Mouse (Mus musculus) c-Kit-positive CD71-positive TER-119-negative erythroid progenitor cells, embryonic 14.5 days (primary cell): ENCODE measurements around the gene Samd4b.

Experiments
- DNase-seq: peaks from one replicate; pipeline ENCODE4 v3.0.0-alpha.2; 2013; ENCODE audit warnings: low read depth

Gene Samd4b

DNA sequence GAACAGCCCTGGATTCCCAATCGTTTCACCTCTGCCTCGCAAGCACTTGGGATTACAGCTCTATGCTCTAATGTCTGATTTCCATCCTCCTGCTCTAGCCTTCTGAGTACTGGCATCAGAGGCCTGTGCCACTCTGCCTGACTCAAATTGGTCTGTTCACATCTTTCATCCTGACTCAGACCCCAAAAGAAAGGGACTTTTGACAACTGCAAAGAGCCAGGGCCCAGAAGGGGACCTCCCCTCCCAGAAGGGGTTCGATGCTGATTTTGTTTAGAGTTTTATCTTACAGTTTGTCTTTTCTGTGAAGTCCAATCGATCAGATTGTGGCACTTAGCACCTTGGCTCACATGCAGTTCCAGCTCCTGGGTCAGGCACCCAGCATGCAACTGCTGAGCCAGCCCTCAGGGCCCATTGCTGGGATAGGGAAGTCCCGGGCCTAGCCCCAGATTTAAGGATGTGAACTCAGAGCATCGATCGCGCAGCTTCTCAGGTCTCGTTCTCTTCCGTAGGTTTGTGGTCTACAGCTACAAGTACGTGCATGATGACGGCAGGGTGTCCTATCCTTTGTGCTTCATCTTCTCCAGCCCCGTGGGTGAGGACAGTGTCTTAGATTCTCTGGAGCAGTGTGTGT is 153.5 kb downstream of the Samd4b start:
- DNase-seq: no peak

GRCm38 (mm10) chr7:28442688-28443087 is 155.3 kb downstream of the Samd4b start:
- no peak for DNase-seq

DNA sequence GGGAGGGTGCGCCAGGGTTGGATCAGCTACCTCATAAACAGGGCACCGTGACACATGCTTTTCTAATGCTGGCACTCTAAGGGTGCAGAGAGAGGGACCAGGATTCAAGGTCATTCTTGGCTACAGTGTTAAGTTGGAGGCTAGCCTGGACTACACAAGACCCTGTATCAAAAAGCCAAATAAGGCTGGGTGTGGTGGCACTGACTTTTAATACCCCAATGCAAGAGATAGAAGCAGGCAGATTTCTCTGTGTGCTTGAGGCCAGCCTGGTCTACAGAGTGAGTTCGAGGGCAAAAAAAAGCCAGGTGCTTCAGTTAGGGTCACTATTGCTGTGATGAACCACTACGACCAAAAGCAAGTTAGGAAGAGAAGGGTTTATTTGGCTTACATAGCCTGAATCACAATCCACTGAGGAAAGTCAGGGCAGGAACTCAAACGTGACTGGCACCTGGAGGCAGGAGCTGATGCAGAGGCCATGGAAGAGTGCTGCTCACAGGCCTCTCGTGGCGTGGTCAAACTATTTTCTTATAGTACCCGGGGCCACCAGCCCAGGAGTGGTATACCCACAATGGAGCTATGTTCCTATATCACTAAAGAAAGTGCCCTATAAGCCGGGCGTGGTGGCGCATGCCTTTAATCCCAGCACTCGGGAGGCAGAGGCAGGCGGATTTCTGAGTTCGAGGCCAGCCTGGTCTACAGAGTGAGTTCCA is 156.0 kb downstream of the Samd4b start:
- DNase-seq: no peak

GRCm38 (mm10) chr7:28440739-28441138 is 157.2 kb downstream of the Samd4b start:
- no peak for DNase-seq

DNA sequence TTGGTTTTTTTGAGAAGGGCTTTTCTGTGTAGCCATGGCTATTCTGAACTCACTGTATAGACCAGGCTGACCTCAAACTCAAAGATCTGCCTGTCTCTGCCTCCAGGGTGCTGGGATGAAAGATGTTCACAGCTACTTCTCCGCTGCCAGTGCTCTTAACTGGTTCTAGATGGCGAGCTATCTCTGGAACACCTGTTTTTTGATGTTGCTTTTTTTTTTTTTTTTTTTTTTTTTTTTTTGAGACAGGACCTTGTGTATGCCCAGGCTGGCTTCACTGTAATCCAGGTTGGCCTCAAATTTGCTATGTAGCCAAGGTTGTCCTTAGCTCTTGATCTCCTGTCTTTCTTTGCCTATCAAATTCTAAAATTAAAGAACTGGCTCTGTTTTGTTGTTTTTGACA is 159.2 kb downstream of the Samd4b start:
- DNase-seq: no peak

DNA sequence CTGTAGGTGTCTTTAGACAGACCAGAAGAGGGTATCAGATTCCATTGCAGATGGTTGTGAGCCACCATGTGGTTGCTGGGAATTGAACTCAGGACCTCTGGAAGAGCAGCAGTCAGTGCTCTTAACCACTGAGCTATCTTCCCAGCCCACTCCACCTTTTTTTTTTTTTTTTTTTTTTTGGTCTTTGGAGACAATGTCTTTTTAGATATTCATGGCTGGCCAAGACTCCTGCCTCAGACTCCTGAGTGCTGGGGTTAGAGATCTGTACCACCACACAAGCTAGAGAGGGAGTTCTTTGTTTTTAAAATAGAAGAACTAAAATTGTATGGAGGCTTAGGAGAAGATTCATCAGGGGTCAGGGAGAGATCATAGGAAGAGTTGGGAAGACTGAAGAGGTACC is 160.0 kb downstream of the Samd4b start:
- no peak for DNase-seq

DNA sequence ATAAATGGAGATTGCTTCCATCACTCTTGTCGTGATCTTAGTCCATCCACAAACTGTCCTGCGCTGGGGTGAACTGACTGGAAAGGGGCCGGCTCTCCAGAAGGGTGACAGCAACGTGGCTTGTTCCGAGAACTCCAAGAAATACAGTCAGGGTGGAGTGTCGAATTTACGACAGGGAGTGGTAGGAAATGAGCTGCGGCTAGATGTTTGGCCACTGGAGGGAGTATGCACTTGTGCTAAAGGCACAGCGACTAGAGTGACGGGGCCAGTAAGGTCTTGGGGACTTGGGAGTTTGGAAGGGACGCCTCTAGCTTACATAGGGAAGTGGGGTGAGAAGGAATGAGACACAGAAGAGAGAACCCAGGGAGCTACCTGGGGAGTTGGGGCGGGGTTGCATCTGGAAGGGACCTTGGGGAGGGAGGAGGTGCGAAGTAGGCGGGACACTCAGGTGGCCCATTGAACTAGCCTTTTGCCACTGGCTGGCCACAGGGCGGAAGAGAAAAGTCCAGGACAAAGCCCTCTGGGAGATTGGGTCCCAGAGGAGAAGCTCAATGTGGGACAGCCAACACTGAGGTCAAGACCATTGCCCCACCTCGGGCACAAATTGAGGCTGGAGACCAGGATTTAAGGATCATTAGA is 160.9 kb downstream of the Samd4b start, which contains the start of gene Gmfg:
TSS of gene Gmfg (plus strand) at position 516 of the 639 bp plus-strand sequence.
- peak; percentile 85 for DNase-seq

DNA sequence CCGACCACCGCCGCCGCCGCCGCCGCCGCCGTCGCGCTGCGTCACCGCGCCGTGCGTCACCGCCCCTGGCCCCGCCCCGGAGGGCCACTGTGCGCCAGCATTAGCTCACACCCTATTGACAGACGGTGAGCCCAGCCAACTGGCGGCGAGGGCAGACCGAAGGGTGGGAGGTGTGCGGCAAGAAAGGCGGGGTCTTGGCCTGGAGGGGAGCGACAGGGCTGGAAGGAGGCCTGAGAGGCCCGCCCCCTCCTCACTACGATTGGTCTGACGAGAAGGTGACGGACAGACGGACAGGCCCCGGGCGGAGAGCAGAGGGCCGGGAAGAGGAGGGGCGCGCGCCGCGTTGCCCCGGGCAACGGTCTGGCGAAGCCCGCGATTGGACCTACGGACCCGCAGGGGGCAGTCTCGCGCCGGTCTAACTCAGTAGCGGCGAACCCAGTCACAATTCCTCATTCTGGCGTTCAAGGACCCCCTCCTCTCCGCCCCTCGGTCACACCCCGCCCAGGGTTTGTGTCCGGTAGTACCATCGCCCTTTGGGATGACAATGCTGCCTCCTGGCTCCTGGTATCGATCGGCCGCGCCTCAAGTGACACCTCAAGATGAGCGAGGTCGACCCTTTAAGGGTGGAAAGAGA is 161.6 kb downstream of the Samd4b start:
- DNase-seq: peak; percentile 98

GRCm38 (mm10) chr7:28435660-28436259 is 162.2 kb downstream of the Samd4b start:
- no peak for DNase-seq

- DNase-seq: peak; percentile 46
Observed at GRCm38 (mm10) chr7:28432252-28432651, 165.7 kb downstream of the Samd4b start.

- DNase-seq: no peak
Observed at GRCm38 (mm10) chr7:28430512-28430911, 167.4 kb downstream of the Samd4b start.

GRCm38 (mm10) chr7:28427738-28428137 is 170.2 kb downstream of the Samd4b start:
- no peak for DNase-seq

DNA sequence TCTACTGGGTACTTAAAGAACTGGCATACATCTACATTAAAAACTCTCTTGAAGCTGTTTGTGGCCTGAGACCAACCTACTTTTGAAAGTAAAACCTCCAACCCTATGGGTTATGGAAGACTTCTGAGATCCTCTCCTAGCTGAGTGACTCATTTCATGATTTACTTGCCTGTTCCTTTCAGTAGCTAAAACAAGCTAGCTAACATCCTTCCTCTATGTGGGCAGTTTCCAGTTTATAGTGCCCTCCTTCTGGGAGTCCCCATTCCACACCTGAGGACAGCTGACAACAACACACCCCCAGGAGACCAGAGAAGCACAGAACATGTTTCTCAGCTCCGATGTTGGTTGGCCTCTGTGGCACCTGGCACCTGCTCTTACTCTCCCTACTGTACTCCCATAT is 174.9 kb downstream of the Samd4b start:
- DNase-seq: no peak

GRCm38 (mm10) chr7:28419416-28419815 is 178.5 kb downstream of the Samd4b start:
- DNase-seq: no peak

DNA sequence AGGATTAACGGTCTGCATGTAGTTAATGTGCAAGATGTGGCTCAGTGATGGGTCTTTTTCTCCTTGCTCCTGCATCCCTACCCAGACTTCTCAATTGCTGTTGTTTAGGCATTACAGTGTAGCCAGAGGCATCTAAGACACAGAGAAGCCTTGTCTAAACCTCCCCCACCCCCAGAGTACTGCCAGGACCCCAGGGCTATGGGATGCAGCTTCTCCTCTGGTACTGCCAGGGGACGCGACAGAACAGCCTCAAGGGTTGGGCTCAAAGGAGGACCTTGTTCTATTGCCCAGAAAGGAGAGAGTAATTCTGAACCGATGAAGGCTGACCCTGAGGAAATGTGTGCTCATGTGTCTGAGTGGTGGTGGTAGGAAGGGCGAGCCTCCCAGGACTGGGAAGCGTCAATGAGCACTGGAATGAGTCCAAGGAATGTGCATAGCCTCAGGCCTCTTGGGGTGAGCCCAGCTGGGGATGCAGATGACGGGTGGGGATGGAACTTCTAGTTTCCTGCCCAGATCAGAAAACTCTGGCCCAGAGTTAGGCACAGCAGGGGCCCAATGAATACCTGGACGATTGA is 179.8 kb downstream of the Samd4b start:
- DNase-seq: no peak

DNA sequence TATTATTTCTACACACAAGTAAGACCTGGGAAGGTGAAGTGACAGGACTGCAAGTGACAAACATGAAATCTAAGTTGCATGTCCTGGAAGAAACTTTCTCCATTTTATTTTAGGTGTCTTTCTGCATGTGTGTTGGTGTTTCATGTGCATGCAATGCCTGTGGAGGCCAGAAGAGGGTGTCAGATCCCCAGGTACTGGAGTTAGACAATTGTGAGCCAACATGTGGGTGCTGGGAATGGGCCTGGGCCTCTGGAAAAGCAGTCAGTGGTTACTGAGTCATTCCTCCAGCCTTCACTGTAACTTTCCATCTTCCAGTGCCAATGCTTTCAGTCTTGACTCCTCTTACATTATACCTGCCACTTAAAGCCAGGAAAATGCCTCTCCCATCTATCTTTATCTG is 180.6 kb downstream of the Samd4b start:
- no peak for DNase-seq

- DNase-seq: no peak
Observed at GRCm38 (mm10) chr7:28412826-28413225, 185.1 kb downstream of the Samd4b start.

DNA sequence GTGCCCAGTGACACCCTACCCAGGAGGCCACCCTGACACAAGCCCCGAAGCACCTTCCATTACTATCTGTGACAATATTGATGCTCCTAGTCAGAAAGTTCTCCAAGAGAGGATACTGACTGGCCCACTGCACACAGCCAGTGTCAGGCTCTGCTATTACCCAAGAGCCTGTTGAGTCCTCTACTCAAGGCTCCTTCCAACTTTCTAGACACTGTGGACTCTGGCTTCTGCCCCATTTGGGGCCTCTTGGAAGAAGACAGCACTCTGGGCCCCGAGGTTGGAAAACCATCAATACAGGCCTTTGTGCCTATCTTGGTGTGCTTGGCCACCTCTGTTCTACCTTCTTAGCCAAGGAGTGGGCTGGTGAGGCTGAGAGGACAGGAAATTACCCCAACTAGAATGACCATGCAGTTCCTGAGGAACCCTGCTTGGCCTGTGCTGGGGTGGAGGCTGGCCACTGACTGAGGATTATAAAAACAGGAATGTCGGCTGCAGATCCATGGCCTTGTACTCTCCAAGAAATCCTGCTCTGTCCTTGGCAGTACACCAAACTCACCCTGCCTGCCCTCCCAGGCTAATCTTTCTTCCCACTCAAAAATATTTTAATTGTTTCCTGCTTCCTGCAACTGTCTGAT is 187.0 kb downstream of the Samd4b start:
- no peak for DNase-seq

DNA sequence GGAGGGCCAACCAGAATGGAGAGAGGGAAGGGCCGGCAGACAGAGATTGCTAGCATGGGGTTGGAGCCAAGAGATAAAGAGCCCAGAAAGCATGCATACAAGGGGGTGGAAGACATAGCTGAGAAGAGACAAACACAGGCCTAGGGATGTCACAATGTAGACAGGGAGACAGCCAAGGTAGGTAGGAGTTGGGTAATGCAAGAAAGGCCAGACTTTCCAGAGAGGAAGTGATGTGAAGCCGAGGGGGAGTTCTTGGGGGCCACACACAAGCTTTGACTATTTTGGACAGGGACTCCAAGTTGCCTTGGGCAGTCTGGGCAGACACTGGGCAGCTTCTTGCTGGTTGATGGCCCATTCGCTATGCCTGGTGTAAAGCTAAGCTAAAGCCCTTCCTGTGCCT is 196.0 kb downstream of the Samd4b start:
- DNase-seq: no peak

- DNase-seq: no peak
Observed at GRCm38 (mm10) chr7:28401030-28401429, 196.9 kb downstream of the Samd4b start.

DNA sequence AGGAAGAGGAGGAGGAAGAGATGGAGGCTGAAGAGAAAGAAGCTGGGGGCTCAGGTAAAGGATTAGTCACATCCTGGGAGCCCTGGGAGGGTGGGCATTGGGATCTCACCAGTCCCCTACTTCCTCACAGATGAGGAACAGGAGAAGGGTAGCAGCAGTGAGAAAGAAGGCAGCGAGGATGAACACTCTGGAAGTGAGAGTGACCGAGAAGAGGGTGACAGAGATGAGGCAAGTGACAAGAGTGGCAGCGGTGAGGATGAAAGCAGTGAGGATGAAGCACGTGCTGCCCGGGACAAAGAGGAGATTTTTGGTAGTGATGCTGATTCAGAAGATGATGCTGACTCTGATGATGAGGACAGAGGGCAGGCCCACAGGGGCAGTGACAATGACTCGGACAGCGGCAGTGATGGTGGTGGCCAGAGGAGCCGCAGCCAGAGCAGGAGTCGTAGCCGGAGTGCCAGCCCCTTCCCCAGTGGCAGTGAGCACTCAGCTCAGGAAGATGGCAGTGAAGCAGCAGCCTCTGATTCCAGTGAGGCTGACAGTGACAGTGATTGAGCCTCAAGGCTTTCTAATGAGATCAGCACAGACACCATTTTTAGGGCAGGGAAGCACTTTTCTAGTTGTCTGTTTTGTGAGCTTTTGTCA is 199.1 kb downstream of the Samd4b start:
- DNase-seq: no peak
